Mouse (Mus musculus): ENCODE results near the gene Sun5. TPM values are rescaled to one million over a fixed set of nuclear protein-coding genes. Genes with fewer than 3 reads are reported as not detected.

Sun5 gene
- not detected in 2 replicates for polyA plus RNA-seq (2014; fragmentation: Nextera tagmentation; extraction: Ambion mirVana)

DNA sequence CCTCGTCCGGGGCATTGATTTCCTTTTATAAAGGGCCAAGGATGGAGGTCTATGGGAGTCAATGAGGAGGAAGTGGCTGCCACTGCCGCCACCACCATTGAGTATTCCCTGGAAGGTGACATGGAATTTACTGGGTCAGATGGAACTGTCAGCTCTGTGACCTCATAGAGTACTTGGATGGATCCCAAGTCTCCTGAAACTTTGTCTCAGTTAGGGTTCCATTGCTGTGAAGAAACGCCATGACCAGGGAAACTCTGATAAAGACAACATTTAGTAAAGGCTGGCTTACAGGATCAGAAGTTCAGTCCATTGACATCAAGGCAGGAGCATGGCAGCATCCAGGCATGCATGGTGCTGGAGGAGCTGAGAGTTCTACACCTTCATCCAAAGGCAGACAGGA lies at the start of gene Sun5:
TSS of gene Sun5 (minus strand) at position 101 of the 400 bp plus-strand sequence.
- 89% methylated on average over 4 of the region's 4 CpGs for WGBS
- no peak within 1 kb of the TSS for H3K27ac ChIP-seq (ENCODE audit: low read depth, low read length)
- no peaks in the 10 kb centered on the region for H3K36me3 ChIP-seq (ENCODE audit: control insufficient read depth, insufficient read depth, low read length)
- no peaks in the 10 kb centered on the region for H3K4me1 ChIP-seq (replicated peaks; ENCODE audit: control insufficient read depth, insufficient read depth, low read length)
- no peak within 1 kb of the TSS for H3K4me2 ChIP-seq (ENCODE audit: low read depth, low read length, severe bottlenecking)
- no peak within 1 kb of the TSS for H3K4me3 ChIP-seq (ENCODE audit: low read depth, low read length)
- no peak for ATAC-seq (replicated peaks; ENCODE audit: low FRiP score)
- H3K27me3 ChIP-seq (ENCODE audit: control insufficient read depth, insufficient read depth, low read length): no peaks in the 10 kb centered on the region
- H3K9me3 ChIP-seq (ENCODE audit: control insufficient read depth, low read length): no peaks in the 10 kb centered on the region
- DNase-seq (ENCODE audit: low spot score): no peak
- no peak within 1 kb of the TSS for H3K9ac ChIP-seq (ENCODE audit: low read length)

DNA sequence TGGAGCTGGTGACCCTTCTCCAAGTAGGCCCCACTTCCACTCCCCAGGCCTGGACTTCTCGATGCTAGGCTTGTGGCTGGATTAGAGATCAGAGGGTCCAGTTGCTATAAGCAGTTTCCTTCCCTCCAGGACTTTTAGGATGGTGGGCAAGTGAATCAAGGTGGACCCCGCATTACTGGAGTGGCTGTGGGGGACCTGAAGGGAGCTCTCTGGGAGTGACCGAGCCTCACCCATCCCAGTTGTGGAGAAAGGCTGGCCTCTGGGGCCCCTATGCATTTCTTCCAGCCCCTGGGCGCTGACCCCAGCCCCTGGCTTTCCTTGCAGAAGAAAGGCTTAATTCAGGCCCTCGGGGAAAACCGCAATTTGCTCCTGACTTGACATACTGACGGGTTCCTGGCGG lies 47.0 kb upstream of the Sun5 start, which contains the start of gene Bpifb3:
TSS of gene Bpifb3 (plus strand) at position 301 of the 400 bp plus-strand sequence.
- Histone ChIP-seq H3K27ac (ENCODE audit: low read depth, low read length) (no peak within 1 kb of the TSS), H3K27me3 (ENCODE audit: control insufficient read depth, insufficient read depth, low read length) (no peaks in the 10 kb centered on the region), H3K9ac (ENCODE audit: low read length) (no peak within 1 kb of the TSS), H3K4me2 (ENCODE audit: low read depth, low read length, severe bottlenecking) (no peak within 1 kb of the TSS), H3K4me1 (replicated peaks; ENCODE audit: control insufficient read depth, insufficient read depth, low read length) (no peaks in the 10 kb centered on the region), H3K9me3 (ENCODE audit: control insufficient read depth, low read length) (no peaks in the 10 kb centered on the region), H3K4me3 (ENCODE audit: low read depth, low read length) (no peak within 1 kb of the TSS), H3K36me3 (ENCODE audit: control insufficient read depth, insufficient read depth, low read length) (no peaks in the 10 kb centered on the region)
- ATAC-seq (replicated peaks; ENCODE audit: low FRiP score): no peak
- no peak for DNase-seq (ENCODE audit: low spot score)
- 70% methylated on average over 8 of the region's 8 CpGs for WGBS

- no peak for DNase-seq (ENCODE audit: low spot score)
- H3K4me1 ChIP-seq (replicated peaks; ENCODE audit: control insufficient read depth, insufficient read depth, low read length): no peaks in the 10 kb centered on the region
- H3K27me3 ChIP-seq (ENCODE audit: control insufficient read depth, insufficient read depth, low read length): no peaks in the 10 kb centered on the region
- H3K27ac ChIP-seq (ENCODE audit: low read depth, low read length): no peak overlapping the region
- H3K4me3 ChIP-seq (ENCODE audit: low read depth, low read length): no peak overlapping the region
- no peak overlapping the region for H3K9ac ChIP-seq (ENCODE audit: low read length)
- 69% methylated on average over 5 of the region's 5 CpGs for WGBS
- no peaks in the 10 kb centered on the region for H3K36me3 ChIP-seq (ENCODE audit: control insufficient read depth, insufficient read depth, low read length)
- H3K9me3 ChIP-seq (ENCODE audit: control insufficient read depth, low read length): no peaks in the 10 kb centered on the region
- no peak overlapping the region for H3K4me2 ChIP-seq (ENCODE audit: low read depth, low read length, severe bottlenecking)
- ATAC-seq (replicated peaks; ENCODE audit: low FRiP score): no peak
Observed at GRCm38 (mm10) chr2:153914151-153914550, 43.3 kb upstream of the Sun5 start.

- 93% methylated on average over 4 of the region's 4 CpGs for WGBS
- no peak for DNase-seq (ENCODE audit: low spot score)
- H3K9me3 ChIP-seq (ENCODE audit: control insufficient read depth, low read length): no peaks in the 10 kb centered on the region
- H3K27ac ChIP-seq (ENCODE audit: low read depth, low read length): no peak overlapping the region
- no peak overlapping the region for H3K9ac ChIP-seq (ENCODE audit: low read length)
- H3K36me3 ChIP-seq (ENCODE audit: control insufficient read depth, insufficient read depth, low read length): no peaks in the 10 kb centered on the region
- H3K4me2 ChIP-seq (ENCODE audit: low read depth, low read length, severe bottlenecking): no peak overlapping the region
- H3K4me3 ChIP-seq (ENCODE audit: low read depth, low read length): no peak overlapping the region
- no peaks in the 10 kb centered on the region for H3K27me3 ChIP-seq (ENCODE audit: control insufficient read depth, insufficient read depth, low read length)
- no peak for ATAC-seq (replicated peaks; ENCODE audit: low FRiP score)
- no peaks in the 10 kb centered on the region for H3K4me1 ChIP-seq (replicated peaks; ENCODE audit: control insufficient read depth, insufficient read depth, low read length)
Observed at GRCm38 (mm10) chr2:153906626-153907025, 35.7 kb upstream of the Sun5 start.

- no peak overlapping the region for H3K4me3 ChIP-seq (ENCODE audit: low read depth, low read length)
- no peak overlapping the region for H3K4me2 ChIP-seq (ENCODE audit: low read depth, low read length, severe bottlenecking)
- H3K9me3 ChIP-seq (ENCODE audit: control insufficient read depth, low read length): no peaks in the 10 kb centered on the region
- no peak overlapping the region for H3K9ac ChIP-seq (ENCODE audit: low read length)
- 81% methylated on average over 6 of the region's 6 CpGs for WGBS
- H3K27ac ChIP-seq (ENCODE audit: low read depth, low read length): no peak overlapping the region
- no peaks in the 10 kb centered on the region for H3K36me3 ChIP-seq (ENCODE audit: control insufficient read depth, insufficient read depth, low read length)
- no peaks in the 10 kb centered on the region for H3K4me1 ChIP-seq (replicated peaks; ENCODE audit: control insufficient read depth, insufficient read depth, low read length)
- ATAC-seq (replicated peaks; ENCODE audit: low FRiP score) (no peak), DNase-seq (ENCODE audit: low spot score) (no peak)
- no peaks in the 10 kb centered on the region for H3K27me3 ChIP-seq (ENCODE audit: control insufficient read depth, insufficient read depth, low read length)
Observed at GRCm38 (mm10) chr2:153902726-153903125, 31.8 kb upstream of the Sun5 start.

DNA sequence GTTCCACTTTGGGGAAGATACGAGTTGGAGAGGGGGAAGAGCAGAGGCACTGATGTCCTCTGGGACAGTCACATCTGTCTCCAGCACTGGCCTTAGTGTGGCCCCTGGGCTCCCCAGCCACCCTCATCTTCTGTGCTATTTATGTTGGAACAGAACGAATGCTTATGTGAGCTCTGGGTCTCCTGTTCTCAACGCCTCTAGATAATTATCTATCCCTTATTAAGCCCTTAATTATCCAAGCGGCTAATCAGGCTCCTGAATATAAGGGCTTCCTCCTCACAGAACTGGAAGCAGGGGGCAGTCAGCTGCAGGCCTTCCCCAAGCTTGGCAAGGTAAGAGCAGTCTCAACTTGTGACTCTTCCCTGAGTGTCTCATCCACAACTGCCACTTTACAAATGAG lies 29.2 kb upstream of the Sun5 start, which contains the start of gene Bpifb6:
TSS of gene Bpifb6 (plus strand) at position 301 of the 400 bp plus-strand sequence.
- Histone ChIP-seq H3K27ac (ENCODE audit: low read depth, low read length) (no peak within 1 kb of the TSS), H3K36me3 (ENCODE audit: control insufficient read depth, insufficient read depth, low read length) (no peaks in the 10 kb centered on the region), H3K4me3 (ENCODE audit: low read depth, low read length) (no peak within 1 kb of the TSS), H3K4me1 (replicated peaks; ENCODE audit: control insufficient read depth, insufficient read depth, low read length) (no peaks in the 10 kb centered on the region), H3K9me3 (ENCODE audit: control insufficient read depth, low read length) (no peaks in the 10 kb centered on the region), H3K9ac (ENCODE audit: low read length) (no peak within 1 kb of the TSS), H3K27me3 (ENCODE audit: control insufficient read depth, insufficient read depth, low read length) (no peaks in the 10 kb centered on the region), H3K4me2 (ENCODE audit: low read depth, low read length, severe bottlenecking) (no peak within 1 kb of the TSS)
- ATAC-seq (replicated peaks; ENCODE audit: low FRiP score) (no peak), DNase-seq (ENCODE audit: low spot score) (no peak)
- 66% methylated on average over 4 of the region's 4 CpGs for WGBS

GRCm38 (mm10) chr2:153899111-153899510 lies 28.2 kb upstream of the Sun5 start:
- Histone ChIP-seq H3K4me3 (ENCODE audit: low read depth, low read length) (no peak overlapping the region), H3K36me3 (ENCODE audit: control insufficient read depth, insufficient read depth, low read length) (no peaks in the 10 kb centered on the region), H3K9ac (ENCODE audit: low read length) (no peak overlapping the region), H3K27ac (ENCODE audit: low read depth, low read length) (no peak overlapping the region), H3K9me3 (ENCODE audit: control insufficient read depth, low read length) (no peaks in the 10 kb centered on the region), H3K4me1 (replicated peaks; ENCODE audit: control insufficient read depth, insufficient read depth, low read length) (no peaks in the 10 kb centered on the region), H3K4me2 (ENCODE audit: low read depth, low read length, severe bottlenecking) (no peak overlapping the region), H3K27me3 (ENCODE audit: control insufficient read depth, insufficient read depth, low read length) (no peaks in the 10 kb centered on the region)
- WGBS: 79% methylated on average over 5 of the region's 5 CpGs
- ATAC-seq (replicated peaks; ENCODE audit: low FRiP score) (no peak), DNase-seq (ENCODE audit: low spot score) (no peak)

- Histone ChIP-seq H3K27ac (ENCODE audit: low read depth, low read length) (no peak within 1 kb of the TSS), H3K4me3 (ENCODE audit: low read depth, low read length) (no peak within 1 kb of the TSS), H3K27me3 (ENCODE audit: control insufficient read depth, insufficient read depth, low read length) (no peaks in the 10 kb centered on the region), H3K36me3 (ENCODE audit: control insufficient read depth, insufficient read depth, low read length) (no peaks in the 10 kb centered on the region), H3K4me1 (replicated peaks; ENCODE audit: control insufficient read depth, insufficient read depth, low read length) (no peaks in the 10 kb centered on the region), H3K9me3 (ENCODE audit: control insufficient read depth, low read length) (no peaks in the 10 kb centered on the region), H3K9ac (ENCODE audit: low read length) (no peak within 1 kb of the TSS), H3K4me2 (ENCODE audit: low read depth, low read length, severe bottlenecking) (no peak within 1 kb of the TSS)
- ATAC-seq (replicated peaks; ENCODE audit: low FRiP score) (no peak), DNase-seq (ENCODE audit: low spot score) (no peak)
- WGBS: 86% methylated on average over 9 of the region's 9 CpGs
Observed at GRCm38 (mm10) chr2:153874745-153875144, 3.9 kb upstream of the Sun5 start, which contains the start of gene Bpifb2. Gene Bpifb2, plus strand, starts transcription at chr2:153875045.

GRCm38 (mm10) chr2:153861960-153862359 lies 8.9 kb downstream of the Sun5 start:
- H3K9ac ChIP-seq (ENCODE audit: low read length): no peak overlapping the region
- no peak for DNase-seq (ENCODE audit: low spot score)
- H3K4me3 ChIP-seq (ENCODE audit: low read depth, low read length): no peak overlapping the region
- no peaks in the 10 kb centered on the region for H3K4me1 ChIP-seq (replicated peaks; ENCODE audit: control insufficient read depth, insufficient read depth, low read length)
- WGBS: 87% methylated on average over 3 of the region's 3 CpGs
- no peaks in the 10 kb centered on the region for H3K27me3 ChIP-seq (ENCODE audit: control insufficient read depth, insufficient read depth, low read length)
- H3K4me2 ChIP-seq (ENCODE audit: low read depth, low read length, severe bottlenecking): no peak overlapping the region
- H3K36me3 ChIP-seq (ENCODE audit: control insufficient read depth, insufficient read depth, low read length): no peaks in the 10 kb centered on the region
- no peaks in the 10 kb centered on the region for H3K9me3 ChIP-seq (ENCODE audit: control insufficient read depth, low read length)
- ATAC-seq (replicated peaks; ENCODE audit: low FRiP score): no peak
- H3K27ac ChIP-seq (ENCODE audit: low read depth, low read length): no peak overlapping the region

Data from forebrain, embryonic 11.5 days (tissue).